Mouse (Mus musculus): ENCODE measurements at regions not wholly inside any gene's neighbourhood (a gene's known extent, or its start where the extent isn't known, plus 50 kb on each side); places are given as distances from the start of the nearest gene placed in this dataset.

DNA sequence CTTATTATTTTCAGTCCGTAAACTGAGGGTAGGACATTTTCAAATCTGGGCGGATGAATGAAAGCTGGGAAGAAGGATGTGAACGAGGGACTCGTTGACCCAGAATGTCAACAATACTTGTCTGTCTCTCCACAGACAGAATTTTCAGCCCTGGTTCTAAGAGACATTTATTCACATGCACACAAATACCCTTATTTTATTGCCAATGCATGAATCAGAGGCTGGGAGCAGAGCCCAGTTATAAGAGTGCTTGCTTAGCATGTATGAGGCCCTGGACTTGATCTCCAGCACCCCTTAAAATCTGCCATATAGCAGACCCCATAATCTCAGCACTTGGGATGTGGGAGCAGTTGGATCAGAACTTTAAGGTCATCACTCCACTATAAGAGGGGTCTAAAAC lies 384.8 kb upstream of the Mpdz start:
- DNase-seq = no peak

DNA sequence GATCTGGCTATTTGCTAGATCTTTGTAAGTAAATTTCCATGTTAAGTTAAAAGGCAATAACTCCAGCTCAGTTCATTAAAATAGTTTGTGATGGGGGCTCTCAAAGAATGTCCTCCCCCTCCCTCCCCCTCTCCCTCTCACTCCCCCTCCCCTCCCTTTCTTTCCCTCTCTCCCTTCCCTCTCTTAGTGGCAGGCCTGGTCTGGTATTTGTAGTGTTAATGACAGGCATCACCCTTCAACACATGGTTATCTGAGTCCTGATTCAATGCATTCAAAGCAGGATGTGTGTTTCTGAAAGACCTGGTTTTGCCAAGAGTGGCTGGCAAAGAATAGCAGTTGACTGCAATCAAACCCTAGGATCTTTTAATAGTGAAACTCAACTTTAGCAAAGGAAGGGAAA lies 383.4 kb upstream of the Mpdz start:
- DNase-seq = no peak

DNA sequence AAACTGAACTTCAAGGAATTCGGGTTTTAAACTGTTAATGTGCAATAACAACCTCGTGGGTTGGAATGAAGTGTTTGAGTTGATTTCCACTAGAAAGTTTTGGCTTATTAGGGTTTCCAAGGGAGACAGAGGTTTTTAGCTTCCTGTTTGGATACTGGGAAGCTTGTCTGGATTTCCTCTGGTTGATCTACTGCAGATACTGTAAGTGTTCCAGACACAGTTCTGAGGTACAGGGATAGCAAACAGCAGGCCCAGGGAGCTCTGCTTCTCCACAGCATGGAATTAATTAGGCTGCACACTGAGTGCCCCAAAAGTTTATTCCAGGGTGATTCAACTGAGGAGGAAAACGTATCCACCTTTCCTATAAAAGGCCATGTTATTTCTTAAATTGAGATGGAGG lies 381.0 kb upstream of the Mpdz start:
- DNase-seq = no peak

DNA sequence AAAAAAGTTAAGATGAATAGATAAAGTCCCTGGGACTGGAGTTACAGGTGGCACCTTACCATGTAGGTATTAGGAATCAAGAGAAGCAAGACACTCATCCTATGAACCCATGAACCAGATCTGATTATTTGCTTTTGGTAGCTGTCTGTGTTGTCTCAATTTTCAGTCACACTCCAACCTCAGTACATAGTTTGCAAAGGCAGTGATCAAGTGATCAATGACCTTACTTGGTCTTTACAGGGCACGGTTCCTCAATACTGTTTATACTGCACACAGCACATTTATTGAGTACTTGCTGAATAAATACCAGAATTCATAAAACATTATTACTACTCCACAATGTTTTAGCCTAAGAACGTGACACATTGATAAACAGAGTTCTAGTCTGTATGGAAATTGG lies 346.7 kb upstream of the Mpdz start:
- DNase-seq = no peak

DNA sequence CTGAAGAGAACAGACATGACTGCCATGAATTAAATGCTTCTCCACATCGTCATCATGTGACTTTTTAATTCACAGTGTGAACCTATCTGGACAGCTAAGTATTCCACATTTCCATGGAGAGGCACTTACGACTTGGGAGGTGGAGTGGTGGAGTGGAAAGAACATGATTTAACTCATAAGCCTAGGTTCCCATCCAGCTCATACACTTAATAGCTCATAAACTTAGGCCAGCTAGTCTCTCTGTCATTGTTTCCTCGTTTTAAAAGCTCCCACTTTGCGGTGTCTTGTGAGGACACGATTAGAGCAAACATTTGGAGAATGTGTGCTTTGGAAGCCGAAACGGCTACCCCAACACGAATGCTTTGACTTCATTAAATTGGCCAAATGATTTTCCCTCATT lies 346.0 kb upstream of the Mpdz start:
- DNase-seq = no peak

DNA sequence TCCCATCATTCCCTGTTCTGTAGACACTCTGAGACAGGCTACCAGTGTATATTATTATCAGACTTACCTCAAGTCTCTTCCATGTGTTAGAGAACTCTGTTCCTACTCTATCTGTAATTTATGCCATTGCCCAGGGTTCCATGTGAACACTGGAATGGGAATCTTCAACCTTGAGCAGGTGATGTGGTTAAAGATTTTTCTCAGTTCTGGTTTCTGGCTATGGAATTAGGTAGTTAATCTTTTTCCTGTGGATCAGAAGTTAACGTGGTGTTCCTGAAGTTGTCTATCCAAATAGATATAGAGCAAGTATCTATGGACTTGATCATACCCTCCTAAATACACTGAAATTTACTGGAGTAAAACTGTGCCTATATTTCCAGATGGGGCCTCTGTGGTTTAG lies 339.4 kb upstream of the Mpdz start:
- no peak for DNase-seq

DNA sequence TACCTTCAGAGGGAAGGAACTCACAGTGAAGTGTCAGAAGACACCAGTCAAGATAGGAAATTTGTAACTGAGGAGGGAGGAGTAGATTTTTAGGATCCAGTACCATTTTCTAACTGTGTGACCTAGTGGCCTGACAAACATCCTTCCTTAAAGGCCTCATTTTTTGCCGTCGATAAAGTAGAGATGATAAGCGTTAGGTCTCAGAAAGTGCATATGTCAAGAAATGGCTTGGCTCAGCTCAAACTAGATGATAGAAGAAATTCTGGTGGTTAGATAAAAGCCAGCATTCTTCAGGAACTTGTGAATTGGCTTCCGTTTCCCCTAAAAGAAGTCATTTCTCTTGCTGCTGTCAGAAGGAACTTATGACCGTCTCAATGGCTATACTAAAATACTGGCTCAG lies 324.1 kb upstream of the Mpdz start:
- DNase-seq = no peak

DNA sequence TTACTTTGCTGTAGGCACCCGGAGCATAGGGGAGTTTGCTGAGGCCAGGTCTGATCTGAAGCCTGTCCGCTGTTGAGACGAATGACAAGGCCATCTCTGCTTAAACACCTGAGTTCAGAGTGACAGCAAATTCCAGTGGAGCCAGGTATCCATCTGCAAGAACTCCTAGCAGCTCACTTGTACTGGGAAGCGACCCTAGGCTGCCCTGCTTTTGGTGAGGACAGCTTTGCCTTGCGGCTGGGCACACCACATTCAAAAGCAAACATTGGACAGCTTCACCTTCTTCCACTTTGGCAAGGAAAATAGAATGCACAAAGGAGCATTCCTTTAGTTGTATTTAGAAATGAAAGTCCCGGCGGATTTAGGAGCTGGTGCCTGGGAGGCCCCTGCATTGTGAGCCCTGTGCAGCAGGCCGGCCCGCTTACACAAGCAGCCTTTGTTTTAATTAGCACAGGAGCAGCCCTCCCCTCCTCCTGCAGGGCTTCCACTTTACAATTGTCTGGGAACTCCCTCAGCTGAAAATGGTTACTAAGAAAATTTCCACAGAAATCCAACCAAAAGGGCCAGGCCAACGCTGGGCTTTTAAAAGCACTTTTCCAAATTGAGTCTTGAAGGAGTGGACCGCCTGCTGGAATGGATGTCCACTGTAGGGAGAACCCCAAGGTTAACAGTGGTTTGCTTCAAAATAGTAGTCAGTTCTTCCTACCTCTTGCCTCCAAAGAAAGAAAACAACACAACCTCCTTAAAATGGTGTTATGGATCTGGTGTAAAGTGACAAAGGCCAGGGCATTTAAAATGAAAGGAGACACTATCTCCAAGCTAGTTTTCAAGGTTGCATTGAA lies 321.6 kb upstream of the Mpdz start:
- DNase-seq = no peak

DNA sequence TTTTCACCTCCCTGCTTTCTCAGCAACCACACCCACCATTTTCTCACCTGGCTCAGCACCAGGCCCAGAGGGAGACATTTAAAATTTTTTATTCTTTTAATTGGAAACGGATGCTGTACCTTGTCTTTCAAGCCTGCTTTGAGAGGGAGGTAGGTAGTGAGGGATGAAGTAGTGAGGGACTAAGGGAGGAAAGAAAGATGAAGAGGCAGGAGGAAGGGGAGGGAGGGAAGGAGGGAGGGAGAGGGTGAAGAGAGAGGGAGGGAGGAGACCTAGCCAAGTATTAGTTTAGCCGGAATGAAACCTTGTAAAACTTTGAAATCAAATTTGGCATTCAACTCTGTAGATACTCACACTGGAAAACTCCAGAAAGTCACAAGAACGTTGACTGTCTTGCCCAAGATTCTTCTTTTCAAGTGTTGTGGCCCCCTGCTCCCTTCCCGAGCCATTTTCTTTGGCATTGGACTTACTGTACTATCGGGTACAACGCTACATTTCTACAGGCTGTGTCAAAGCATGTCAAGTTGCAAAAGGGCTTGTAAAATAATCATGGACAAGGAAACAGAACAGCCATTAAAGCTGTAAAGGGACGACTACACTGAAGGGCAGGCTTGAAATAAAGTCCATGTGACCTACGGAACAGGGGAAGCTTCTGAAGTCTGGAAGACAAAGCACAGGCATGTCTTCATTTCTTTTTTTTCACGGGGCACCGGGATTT lies 320.9 kb upstream of the Mpdz start:
- no peak for DNase-seq

DNA sequence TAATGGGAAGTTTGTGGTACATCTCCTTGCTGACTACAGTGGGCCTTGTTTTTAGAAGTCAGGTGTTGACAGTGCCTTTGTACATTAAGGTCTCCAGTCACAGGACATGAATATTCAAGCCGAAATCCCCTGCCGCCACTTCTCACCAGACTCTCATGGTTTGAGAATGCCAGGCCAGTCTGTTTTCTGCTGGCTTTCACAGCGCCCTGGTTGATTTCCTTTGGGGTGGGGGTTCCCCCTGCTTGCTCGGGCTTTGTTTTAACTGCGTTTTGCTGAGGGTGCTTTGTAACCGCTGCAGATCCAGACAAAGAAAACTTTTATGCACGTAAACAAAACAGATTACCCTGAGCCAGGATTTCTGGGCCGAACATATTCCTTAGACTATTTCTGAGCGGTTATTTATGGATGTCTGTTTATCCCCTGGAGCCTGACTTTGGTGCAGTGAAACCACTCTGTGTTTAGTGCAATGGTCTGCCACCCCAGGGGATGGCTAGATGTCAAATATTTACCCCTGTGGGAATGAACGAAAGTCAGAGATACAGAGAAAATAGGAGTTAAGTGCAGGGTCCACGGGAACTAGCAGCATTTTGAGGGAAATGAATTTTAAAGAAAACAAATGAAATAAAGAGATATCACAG lies 320.1 kb upstream of the Mpdz start:
- DNase-seq = no peak

DNA sequence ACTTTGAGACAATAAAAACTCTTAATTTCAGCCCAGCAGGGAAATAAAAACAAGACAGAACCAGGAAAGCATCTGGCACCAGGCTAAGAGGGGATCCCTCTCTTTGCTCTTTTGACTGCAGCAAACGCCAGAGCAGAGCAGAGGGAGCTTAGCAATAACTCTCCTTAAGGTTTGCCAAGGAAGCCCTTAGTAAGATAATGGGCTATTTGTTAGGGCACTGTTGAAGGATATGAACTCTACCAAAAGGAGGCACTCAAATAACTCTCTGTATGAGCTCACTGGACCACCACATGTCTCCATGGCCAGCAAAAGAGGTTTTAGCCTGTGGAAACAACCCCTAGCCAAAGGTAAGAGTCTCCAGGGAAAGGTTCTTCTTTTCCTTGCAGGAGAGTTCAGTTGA lies 315.3 kb upstream of the Mpdz start:
- DNase-seq = no peak

DNA sequence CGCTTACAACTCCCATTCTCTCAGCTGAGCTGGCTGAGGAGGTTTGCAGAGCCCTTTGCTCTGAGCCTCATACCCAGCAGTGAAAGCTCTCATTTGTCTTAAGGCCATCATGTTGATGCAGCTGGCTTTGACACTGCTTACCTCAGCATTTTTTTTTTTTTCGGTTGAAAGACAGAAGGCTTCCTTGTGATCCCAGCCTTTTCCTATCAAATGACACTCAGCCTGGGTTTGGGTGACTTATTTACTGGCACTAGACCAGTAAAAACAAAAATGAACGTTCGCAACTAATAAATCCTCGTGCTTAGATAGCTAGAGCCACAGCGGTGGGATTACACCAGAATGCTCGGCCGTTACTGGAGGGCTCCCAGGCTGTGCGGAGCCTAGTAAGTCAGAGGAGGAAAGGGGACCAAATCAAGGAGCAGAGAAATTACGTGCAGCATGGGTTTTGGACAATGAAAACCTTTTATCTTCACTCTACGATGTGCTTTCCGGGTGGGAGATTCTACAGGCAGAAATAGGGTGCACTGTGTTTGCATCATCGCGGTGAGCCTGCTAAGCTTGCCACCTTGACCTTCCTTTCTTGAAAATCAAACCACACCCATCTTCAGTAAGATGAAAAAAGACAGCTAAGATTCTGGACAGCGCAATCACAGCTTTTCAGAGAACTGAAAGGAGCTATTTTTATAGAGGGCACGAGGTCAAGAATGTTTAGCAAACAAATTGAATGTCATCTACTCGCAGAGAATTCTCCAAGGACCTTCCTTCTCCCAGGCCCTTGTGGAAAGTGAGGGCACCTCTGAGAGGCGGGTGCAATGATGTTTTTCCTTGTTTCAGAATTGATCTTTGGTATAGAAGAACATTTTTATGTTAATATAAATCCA lies 302.3 kb upstream of the Mpdz start:
- DNase-seq = peak; percentile 83

DNA sequence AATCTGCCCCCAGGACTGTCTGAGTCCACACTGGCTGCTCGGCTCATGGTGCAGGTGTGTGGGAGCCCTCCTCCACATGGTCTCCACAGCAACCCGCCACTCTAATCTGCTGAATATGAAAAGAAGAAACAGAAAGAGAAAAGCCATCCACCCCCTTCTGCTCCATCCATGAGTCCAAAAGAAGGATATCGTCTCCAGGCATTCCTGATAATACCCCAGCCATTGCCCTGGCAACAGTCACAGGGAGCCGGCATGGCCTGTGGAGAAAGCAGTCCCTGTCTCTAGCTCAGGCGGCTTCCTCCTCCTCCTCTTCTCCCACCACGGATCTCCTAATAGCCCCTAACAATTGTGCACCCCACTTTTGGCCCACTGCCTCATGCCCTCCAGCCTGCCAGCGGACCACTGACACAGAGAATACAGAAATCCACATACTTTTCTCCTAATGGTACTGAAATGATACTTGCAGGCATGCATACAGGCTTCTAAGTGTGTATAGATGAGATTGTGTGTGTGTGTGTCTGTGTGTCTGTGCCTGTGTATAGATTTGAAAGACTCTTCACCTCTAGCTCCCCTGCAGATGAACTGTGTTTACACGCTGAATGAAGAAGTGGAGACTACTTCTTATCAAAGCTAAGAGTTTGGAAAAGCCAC lies 301.5 kb upstream of the Mpdz start:
- no peak for DNase-seq

DNA sequence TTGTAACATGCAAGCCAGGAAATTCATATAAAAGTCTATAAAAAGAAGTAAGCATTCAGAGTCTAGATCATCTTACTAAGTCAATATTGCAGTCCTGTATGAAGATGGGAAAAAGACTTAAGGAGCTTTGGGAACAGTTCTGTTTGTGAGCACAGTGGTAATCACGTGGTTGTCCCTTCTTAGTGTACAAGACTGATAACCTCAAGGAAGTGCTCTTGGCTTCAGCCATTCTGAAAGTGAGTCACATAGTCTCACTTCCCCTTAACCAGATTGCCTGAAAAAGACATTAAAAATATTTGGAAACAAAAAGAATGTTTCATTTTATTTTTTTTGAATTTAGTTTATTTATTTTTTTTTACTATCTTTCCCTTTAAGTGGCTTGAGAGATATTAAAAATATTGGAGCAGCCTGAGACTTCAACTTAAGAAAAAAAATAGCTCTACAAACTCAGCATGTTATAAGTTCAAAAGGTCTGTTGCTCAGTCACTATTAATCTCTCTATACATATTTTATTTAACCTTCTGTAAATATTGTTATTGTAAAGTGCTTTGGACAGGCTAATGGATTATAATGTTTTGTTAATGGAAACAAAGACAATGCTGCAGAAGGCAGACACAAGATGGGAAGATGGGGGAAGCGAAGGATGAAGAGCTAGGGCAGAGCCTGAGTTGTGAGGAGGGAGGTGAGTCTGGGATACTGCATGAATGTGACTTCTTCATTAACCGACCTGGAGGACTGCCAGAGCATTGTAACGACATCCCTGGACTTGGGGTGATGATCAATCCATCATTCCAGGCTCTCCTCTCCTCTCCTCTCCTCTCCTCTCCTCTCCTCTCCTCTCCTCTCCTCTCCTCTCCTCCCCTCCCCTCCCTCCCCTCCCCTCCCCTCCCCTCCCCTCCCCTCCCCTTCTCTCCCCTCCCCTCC lies 300.2 kb upstream of the Mpdz start:
- no peak for DNase-seq

DNA sequence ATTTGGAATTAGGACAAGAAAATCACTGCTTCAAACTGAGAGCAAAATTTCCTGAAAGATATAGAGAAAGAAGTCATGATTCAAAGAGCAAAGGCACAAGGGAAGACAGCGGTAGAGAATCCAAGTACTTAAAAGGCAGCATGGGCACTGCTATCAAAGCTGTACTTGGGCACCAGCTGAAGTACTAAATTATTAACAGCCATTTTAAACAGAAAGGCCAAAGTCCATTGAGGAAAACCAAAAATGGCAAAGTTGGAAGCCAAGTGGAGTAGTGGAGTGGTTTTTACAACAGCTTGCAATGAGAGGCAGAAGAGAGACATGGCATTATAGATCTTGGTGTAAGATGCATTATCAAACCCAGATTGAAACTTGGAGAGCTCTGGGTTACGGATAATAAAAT lies 291.8 kb upstream of the Mpdz start:
- DNase-seq = no peak

DNA sequence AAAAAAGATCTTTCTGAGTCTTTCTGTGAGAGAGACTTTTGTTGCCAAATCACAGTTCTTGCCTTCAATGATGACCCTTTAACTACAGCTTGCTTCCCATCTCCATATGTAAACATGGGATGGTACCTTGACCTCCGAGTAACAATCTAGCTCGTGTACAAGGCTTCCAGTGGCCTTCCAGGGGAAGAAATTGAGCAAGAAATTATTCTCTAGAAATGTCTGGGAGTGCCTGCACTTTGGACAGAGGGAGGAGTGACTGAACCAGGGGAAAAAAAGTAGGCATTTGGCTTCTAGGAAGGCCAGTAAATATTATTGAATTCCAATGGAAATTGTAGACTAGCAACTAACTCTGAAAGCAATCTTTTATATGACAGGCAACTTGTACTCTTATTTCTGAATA lies 287.8 kb upstream of the Mpdz start:
- no peak for DNase-seq

DNA sequence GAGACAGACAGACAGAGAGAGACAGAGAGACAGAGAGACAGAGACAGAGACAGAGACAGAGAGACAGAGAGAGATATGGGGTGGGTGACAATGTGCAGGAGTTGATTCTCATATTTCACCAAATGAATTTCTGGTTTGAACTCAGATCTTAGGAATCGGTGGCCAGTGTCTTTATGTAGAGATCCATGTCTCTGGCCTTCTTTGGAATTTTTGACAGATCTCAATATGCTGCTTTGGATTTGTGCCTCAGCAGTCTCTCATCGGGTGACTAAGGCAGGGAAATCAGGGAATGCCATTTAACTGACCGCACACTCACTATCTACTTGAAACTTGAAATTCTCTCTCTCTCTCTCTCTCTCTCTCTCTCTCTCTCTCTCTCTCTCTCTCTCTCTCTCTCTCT lies 286.3 kb upstream of the Mpdz start:
- DNase-seq = no peak

DNA sequence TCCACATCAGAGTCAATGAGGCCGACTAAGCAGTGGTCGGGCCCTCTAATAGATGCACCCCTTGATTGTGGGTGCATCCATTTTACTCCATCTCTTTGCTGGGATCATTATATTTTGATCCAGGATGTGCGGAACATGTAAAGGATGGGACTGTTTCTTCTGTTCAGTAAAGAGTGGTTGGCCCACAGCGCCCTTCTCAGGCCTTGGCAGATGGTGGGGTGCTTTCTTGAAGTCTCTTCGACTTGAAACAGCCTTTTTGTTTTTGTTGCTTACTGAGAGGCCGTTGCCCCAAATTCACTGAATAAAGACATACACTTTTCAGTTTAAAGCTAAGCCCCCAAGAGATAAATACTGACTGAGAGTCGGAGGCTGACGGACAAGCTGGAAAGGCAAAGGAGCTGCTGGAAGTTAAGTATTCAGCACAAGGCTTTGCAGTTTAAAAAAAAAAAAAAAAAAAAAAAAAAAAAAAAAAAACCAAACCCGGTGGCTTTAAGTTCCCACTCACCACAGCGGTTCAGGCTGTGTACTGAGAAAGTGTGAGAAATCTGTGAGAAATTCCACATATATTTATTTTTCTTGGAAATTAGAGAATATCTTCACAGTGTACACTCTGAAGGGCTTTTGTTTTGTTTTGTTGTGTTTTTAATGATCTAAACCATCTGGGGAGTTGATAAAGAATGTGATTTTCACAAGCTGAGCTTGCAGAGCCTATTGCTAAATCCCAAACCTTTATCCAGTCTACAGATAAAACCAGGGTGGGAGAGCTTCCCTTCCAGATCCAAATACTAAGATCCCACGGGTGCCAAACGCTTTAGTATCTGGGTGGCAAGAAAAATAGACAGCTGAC lies 285.3 kb upstream of the Mpdz start:
- DNase-seq = peak; percentile 24

DNA sequence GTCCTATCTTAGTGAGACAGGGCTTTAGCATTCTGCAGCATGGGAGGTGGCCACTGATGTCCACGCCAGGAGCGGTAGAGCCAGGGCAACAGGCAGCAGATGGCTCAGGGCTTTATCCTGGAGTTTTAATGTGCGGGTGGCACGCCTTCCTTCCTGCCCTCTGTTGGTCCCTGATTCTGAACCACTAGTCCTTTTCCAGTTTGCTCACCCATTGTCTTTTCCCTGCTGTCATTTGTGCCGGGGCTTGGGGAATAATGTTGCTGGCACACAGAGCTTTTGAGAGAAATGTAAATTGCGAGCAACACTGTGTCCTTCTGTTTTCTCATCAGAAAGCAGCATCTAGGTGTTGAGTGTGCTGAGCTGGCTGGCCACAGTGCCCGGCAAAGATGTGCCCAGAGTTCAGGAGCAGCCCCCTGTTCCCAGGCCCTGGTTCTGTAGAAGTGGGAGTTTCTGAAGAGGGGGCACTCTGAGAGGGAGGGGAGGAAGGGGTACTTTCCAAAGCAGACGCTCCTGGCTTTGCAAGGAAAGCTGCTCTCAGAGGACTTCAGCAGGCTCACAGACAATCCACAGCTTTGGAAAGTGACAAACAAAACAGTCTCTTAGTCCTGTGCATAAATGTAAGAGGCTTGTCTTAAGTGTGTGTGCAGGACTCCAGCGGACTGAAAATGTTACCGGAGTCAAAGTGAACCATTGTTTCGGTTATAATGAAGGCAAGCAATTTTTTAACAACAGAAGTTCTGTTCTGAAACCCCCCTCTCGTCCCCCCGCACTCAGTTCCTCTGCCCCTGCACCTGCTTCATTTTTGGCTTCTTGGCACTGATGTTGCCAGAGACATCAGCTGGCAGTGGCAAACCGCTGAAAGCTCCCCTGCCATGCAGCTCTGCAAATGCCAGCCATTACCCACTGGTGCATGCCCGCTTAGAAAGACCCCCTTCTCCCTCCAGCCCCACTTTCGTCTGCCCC lies 284.4 kb upstream of the Mpdz start:
- DNase-seq = no peak
